Mouse (Mus musculus) intestine, embryonic 15.5 days (tissue): ENCODE results near the gene Bpi. TPM values are rescaled to one million over a fixed set of nuclear protein-coding genes. Genes with fewer than 3 reads are reported as not detected.

ENCODE experiments used
- ATAC-seq: fragments of 200-750 bp; cut with Nextera tagmentation; 2 replicates; pipeline ENCODE4 v1.8.0; 2017; ENCODE audit warnings: moderate TSS enrichment, moderate library complexity
- H3K27ac ChIP-seq: fragments of 300-500 bp; sonication (generic); 2 replicates; pipeline ENCODE4 v1.5.1; 2015; ENCODE audit warnings: mild to moderate bottlenecking, inconsistent platforms
- H3K27me3 ChIP-seq: fragments of 300-500 bp; sonication (generic); replicated peaks from 2 replicates; pipeline ENCODE4 v1.6.1; 2015; ENCODE audit warnings: inconsistent platforms
- H3K36me3 ChIP-seq: fragments of 300-500 bp; sonication (generic); 2 replicates; pipeline ENCODE4 v1.6.1; 2015; ENCODE audit warnings: inconsistent platforms
- H3K4me1 ChIP-seq: fragments of 300-500 bp; sonication (generic); replicated peaks from 2 replicates; pipeline ENCODE4 v1.6.1; 2015; ENCODE audit warnings: inconsistent platforms
- H3K4me2 ChIP-seq: fragments of 300-500 bp; sonication (generic); replicated peaks from 2 replicates; pipeline ENCODE4 v1.6.1; 2015; ENCODE audit warnings: mild to moderate bottlenecking, inconsistent platforms
- H3K4me3 ChIP-seq: fragments of 300-500 bp; sonication (generic); replicated peaks from 2 replicates; pipeline ENCODE4 v1.5.1; 2015; ENCODE audit warnings: inconsistent platforms
- H3K9ac ChIP-seq: fragments of 300-500 bp; sonication (generic); 2 replicates; pipeline ENCODE4 v1.6.1; 2015; ENCODE audit warnings: inconsistent platforms
- H3K9me3 ChIP-seq: fragments of 300-500 bp; sonication (generic); 2 replicates; pipeline ENCODE4 v1.6.1; 2016; ENCODE audit warnings: inconsistent platforms
- WGBS: fragments of 180-500 bp; shearing (Covaris S2); methylation state at CpG from one replicate; pipeline ENCODE4 v1.1.7; 2015; 5-methylcytosine and 5-hydroxymethylcytosine counted together
- polyA plus RNA-seq: library from polyadenylated mRNA; unstranded; fragments of >200 nt; fragmentation: Nextera tagmentation; extraction: Ambion mirVana; gene quantifications from 2 replicates; pipeline ENCODE4 v1.2.1, GENCODE M21; 2015

Gene Bpi
- polyA plus RNA-seq, 1 experiment from 2014 or later: not detected

DNA sequence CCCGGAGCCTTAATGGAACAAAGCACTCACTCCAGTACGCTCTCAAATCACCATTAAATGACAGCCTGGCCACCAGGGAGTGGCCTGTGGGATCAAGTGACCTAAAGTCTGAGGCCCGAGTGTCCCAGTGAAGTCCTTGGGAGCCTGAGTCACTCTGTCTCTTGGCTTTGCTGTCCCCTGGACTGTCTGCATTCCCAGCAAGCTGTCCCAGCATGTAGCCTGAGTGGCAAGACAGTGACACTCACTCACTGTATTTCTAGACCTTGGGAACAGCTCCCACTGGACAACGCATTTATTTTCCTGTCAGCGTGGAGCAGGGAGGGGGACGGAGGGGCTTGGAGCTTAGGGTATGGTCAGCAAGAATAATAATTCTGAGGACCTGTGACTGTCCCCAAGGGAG is 18.6 kb downstream of the Bpi start:
- no peak overlapping the region for H3K4me2 ChIP-seq
- 72% methylated on average over 6 of the region's 6 CpGs for WGBS
- no peak overlapping the region for H3K9ac ChIP-seq
- no peak overlapping the region for H3K4me3 ChIP-seq
- H3K36me3 ChIP-seq: no peaks in the 10 kb centered on the region
- no peaks in the 10 kb centered on the region for H3K4me1 ChIP-seq
- H3K27me3 ChIP-seq: no peaks in the 10 kb centered on the region
- no peaks in the 10 kb centered on the region for H3K9me3 ChIP-seq
- no peak for ATAC-seq
- no peak overlapping the region for H3K27ac ChIP-seq

DNA sequence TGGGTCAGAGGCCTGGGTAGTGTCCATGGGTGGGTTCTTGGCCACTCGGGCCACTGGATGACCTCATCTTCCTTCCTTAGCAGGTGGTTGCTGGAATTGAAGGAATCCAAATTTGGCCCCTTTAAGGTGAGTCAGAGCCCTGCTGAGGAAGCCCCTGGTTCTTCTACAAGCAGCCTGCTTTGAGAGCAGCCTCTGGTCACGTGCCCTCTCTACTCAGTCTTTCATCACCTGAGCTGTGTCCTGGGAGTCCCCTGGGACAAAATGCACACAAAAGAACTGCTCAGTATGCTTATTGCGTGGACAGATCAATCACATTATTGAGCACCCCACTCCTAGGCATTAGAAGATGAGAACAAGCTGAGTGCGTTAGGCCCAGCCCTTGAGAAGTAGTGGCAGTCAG is 19.0 kb downstream of the Bpi start:
- Histone ChIP-seq H3K4me2 (no peak overlapping the region), H3K9ac (no peak overlapping the region), H3K9me3 (no peaks in the 10 kb centered on the region), H3K4me1 (no peaks in the 10 kb centered on the region), H3K4me3 (no peak overlapping the region), H3K27ac (no peak overlapping the region), H3K27me3 (no peaks in the 10 kb centered on the region), H3K36me3 (no peaks in the 10 kb centered on the region)
- ATAC-seq: no peak
- 75% methylated on average over 4 of the region's 4 CpGs for WGBS

GRCm38 (mm10) chr2:158279656-158280055 is 21.8 kb downstream of the Bpi start:
- ATAC-seq: no peak
- H3K27ac ChIP-seq: no peak overlapping the region

DNA sequence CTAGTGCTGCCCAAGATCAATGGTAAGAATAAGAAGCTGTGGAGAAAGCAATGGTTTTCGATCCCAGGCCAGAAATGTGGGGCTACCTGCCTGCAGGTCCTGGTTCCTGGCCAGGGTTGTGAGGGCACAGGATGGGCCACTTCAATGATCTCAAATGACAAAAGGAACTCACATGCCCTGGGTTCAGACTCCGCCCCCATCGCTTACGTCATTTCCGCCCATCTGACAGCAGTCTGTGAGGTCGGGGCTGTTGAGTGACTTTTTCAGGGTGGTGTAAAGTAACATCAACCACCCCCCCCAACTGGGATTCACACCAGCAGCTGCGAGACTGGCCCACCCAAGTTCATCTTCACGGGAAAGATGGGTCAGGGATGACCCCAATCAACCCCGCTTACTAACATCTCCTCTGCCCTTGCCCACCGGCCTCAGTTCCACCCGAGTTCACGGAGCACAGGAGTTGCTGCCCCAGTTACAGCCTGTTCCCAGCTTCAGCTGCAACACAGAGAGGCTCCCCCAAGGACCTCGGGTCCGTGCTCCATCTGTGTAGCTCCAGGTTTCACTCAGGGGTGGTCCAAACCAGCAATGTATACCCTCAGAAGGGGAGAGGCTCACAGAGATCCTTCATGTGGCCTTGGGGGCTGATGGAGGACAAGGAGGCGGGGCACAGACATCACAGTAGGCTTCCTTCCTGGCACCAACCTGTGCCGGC is 23.8 kb downstream of the Bpi start:
- no peak overlapping the region for H3K4me2 ChIP-seq
- H3K27ac ChIP-seq: no peak overlapping the region
- no peak overlapping the region for H3K9ac ChIP-seq
- no peak overlapping the region for H3K4me3 ChIP-seq
- no peaks in the 10 kb centered on the region for H3K9me3 ChIP-seq
- H3K27me3 ChIP-seq: no peaks in the 10 kb centered on the region
- ATAC-seq: no peak
- no peaks in the 10 kb centered on the region for H3K36me3 ChIP-seq
- no peaks in the 10 kb centered on the region for H3K4me1 ChIP-seq
- WGBS: 59% methylated on average over 16 of the region's 16 CpGs

More at GRCm38 (mm10) chr2:158279656-158280055, 21.8 kb downstream of the Bpi start:
- WGBS: 85% methylated on average over 4 of the region's 4 CpGs
- Histone ChIP-seq H3K4me1 (no peaks in the 10 kb centered on the region), H3K36me3 (no peaks in the 10 kb centered on the region), H3K9ac (no peak overlapping the region), H3K9me3 (no peaks in the 10 kb centered on the region), H3K4me2 (no peak overlapping the region), H3K27me3 (no peaks in the 10 kb centered on the region), H3K4me3 (no peak overlapping the region)

DNA sequence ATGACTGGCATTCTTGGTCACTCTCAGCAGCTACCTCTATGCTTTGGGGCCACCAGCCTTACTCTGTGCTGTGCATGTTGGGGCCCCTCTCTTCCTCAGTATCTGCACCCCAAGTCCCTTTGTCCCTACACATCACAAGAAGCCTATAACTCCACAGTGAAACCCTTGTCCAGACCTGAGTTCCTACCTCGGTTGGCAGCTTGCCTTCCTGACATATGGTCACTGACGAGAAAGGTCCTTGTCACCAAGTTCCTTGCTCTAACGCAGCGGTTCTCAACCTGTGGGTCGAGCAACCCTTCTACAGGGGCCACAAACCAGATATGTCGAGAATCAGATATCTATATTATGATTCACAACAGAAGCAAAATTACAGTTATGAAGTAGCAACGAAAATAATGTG is 25.2 kb downstream of the Bpi start:
- Histone ChIP-seq H3K4me3 (no peak overlapping the region), H3K27me3 (no peaks in the 10 kb centered on the region), H3K4me1 (no peaks in the 10 kb centered on the region), H3K27ac (no peak overlapping the region), H3K36me3 (no peaks in the 10 kb centered on the region), H3K9me3 (no peaks in the 10 kb centered on the region), H3K9ac (no peak overlapping the region), H3K4me2 (no peak overlapping the region)
- WGBS: 80% methylated on average over 7 of the region's 7 CpGs
- no peak for ATAC-seq

- Histone ChIP-seq H3K4me1 (no peaks in the 10 kb centered on the region), H3K36me3 (no peaks in the 10 kb centered on the region), H3K4me3 (no peak overlapping the region), H3K27ac (no peak overlapping the region), H3K9ac (no peak overlapping the region), H3K4me2 (no peak overlapping the region), H3K27me3 (no peaks in the 10 kb centered on the region), H3K9me3 (no peaks in the 10 kb centered on the region)
- ATAC-seq: no peak
- WGBS: 82% methylated on average over 6 of the region's 6 CpGs
Observed at GRCm38 (mm10) chr2:158283771-158284170, 25.9 kb downstream of the Bpi start.

DNA sequence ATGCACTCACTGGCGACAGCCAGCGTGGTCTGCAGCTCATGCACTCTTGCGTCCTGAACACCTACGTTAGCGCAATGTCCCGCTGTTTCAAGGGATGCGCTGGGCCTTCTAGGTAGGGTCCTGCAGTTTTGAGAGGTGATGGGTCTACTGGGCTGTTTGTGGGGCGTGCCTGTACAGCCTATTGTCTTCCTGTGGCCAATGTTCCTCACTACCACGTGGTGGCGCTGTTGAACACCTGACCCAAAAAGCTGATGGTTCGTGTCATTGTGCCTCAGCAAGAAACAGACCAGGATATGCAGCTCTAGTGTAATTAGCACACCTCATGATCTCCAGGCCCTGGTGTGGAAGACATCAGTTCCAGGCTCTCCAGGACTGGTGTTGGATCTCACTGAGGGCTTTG is 26.7 kb downstream of the Bpi start:
- 26% methylated on average over 11 of the region's 11 CpGs for WGBS
- no peak overlapping the region for H3K27ac ChIP-seq
- no peaks in the 10 kb centered on the region for H3K27me3 ChIP-seq
- H3K9ac ChIP-seq: no peak overlapping the region
- H3K4me3 ChIP-seq: no peak overlapping the region
- H3K4me1 ChIP-seq: no peaks in the 10 kb centered on the region
- no peak overlapping the region for H3K4me2 ChIP-seq
- no peaks in the 10 kb centered on the region for H3K9me3 ChIP-seq
- no peaks in the 10 kb centered on the region for H3K36me3 ChIP-seq
- 0 out of 2 replicates have a peak, but pooled peaks have one; percentile 28 for ATAC-seq

GRCm38 (mm10) chr2:158285655-158286054 is 27.8 kb downstream of the Bpi start:
- ATAC-seq: no peak

GRCm38 (mm10) chr2:158295700-158296099 is 37.8 kb downstream of the Bpi start:
- ATAC-seq: no peak
- Histone ChIP-seq H3K4me2 (no peak overlapping the region), H3K9ac (no peak overlapping the region), H3K27ac (no peak overlapping the region), H3K36me3 (no peaks in the 10 kb centered on the region), H3K9me3 (no peaks in the 10 kb centered on the region), H3K27me3 (no peaks in the 10 kb centered on the region), H3K4me3 (no peak overlapping the region), H3K4me1 (no peaks in the 10 kb centered on the region)
- 63% methylated on average over 9 of the region's 9 CpGs for WGBS

More at GRCm38 (mm10) chr2:158285655-158286054, 27.8 kb downstream of the Bpi start:
- Histone ChIP-seq H3K27ac (no peak overlapping the region), H3K9ac (no peak overlapping the region), H3K9me3 (no peaks in the 10 kb centered on the region), H3K4me3 (no peak overlapping the region), H3K27me3 (no peaks in the 10 kb centered on the region), H3K36me3 (no peaks in the 10 kb centered on the region), H3K4me2 (no peak overlapping the region), H3K4me1 (no peaks in the 10 kb centered on the region)
- WGBS: 64% methylated on average over 6 of the region's 6 CpGs

DNA sequence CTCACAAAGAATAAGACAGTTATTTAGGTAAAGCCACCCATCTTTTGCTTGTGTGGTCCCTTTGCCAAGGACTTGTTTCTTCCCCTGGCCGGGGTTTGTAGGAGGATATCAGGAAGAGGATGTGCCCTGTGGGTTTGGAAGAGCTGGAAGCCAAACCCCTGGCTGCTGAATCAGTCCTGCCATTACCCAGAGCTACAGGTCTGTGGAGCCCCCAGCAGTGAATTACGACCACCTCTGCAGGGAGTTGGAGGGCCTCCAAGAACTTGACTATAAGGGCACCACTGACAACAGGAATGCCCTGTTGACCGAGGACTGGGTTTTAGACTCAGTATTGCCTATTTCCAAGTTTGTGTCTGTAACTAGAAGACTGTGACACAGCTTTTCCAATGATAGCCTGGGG is 41.3 kb downstream of the Bpi start:
- no peaks in the 10 kb centered on the region for H3K9me3 ChIP-seq
- no peaks in the 10 kb centered on the region for H3K36me3 ChIP-seq
- WGBS: 76% methylated on average over 3 of the region's 3 CpGs
- no peak overlapping the region for H3K4me2 ChIP-seq
- no peaks in the 10 kb centered on the region for H3K4me1 ChIP-seq
- ATAC-seq: no peak
- no peak overlapping the region for H3K9ac ChIP-seq
- H3K4me3 ChIP-seq: no peak overlapping the region
- no peaks in the 10 kb centered on the region for H3K27me3 ChIP-seq
- no peak overlapping the region for H3K27ac ChIP-seq

DNA sequence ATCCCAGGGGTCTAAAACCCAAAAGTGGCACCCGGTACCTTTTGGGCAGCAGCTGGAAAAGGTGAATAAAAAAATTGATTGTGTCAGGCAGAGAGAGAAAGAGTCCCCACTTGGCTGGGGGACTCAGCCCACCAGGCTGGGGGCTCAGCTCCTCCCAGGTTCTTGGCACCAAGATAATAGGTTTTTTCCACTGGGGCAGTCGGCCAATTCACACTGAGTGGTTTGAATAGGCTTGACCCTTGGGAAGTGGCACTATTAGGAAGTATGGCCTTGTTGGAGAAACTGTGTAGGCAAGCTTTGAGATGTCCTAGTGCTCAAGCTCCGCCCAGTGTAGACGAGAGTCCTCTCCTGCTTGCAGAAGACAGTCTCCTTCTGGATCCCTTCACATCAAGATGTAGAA is 41.8 kb downstream of the Bpi start:
- Histone ChIP-seq H3K9ac (no peak overlapping the region), H3K36me3 (no peaks in the 10 kb centered on the region), H3K4me1 (no peaks in the 10 kb centered on the region), H3K9me3 (no peaks in the 10 kb centered on the region), H3K27me3 (no peaks in the 10 kb centered on the region), H3K4me2 (no peak overlapping the region), H3K27ac (no peak overlapping the region), H3K4me3 (no peak overlapping the region)
- 83% methylated on average over 4 of the region's 4 CpGs for WGBS
- no peak for ATAC-seq

GRCm38 (mm10) chr2:158302807-158303206 is 44.9 kb downstream of the Bpi start:
- Histone ChIP-seq H3K27me3 (no peaks in the 10 kb centered on the region), H3K4me2 (no peak overlapping the region), H3K27ac (no peak overlapping the region), H3K9me3 (no peaks in the 10 kb centered on the region), H3K36me3 (no peaks in the 10 kb centered on the region), H3K9ac (no peak overlapping the region), H3K4me3 (no peak overlapping the region), H3K4me1 (peaks cover 10% of the 10 kb centered on the region)
- WGBS: 54% methylated on average over 3 of the region's 3 CpGs
- ATAC-seq: no peak

DNA sequence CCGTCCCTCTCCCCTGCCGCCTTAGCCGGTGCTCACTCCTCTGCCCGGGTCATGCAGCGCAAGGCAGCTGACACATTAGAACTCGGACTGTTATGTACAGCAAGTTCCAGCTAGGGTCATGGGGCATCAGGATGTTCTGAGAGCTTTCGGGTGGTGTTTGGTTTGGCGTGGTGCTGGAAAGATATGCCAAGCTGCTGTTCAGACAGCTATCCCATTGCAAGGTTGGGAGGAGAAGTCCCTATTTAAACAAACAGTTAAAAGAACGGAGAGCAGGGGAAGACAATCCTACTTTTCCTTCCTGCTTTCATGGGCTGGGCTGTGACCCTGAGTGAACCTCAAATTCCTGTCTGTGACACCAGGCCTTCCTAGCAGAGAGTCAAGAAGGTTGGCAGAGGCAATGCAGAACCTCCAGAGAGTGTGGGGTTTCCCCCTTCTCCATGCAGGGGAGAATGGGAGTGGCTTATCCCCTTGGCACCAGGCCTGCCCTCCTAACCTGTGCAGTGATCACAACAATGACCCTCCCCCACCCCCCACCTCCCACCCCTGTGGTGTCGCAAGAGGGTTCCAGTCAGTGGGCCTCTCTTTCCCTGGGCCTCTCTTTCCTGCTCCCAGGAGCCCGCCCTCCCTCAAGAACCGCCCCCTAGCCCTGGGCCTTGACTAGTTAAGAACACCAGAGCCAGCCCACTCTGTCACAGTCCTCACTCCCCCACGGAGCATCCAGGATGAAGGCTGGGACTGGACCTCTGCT is 48.2 kb downstream of the Bpi start, which contains the start of gene Lbp:
Gene Lbp, plus strand, starts transcription at position 546 of the 748 bp plus-strand sequence.
- 25% methylated on average over 13 of the region's 13 CpGs for WGBS
- peak within 1 kb of the TSS; percentile 22 for H3K4me2 ChIP-seq
- 0 out of 2 replicates have a peak within 1 kb of the TSS, but pooled peaks have one; percentile 44 for H3K27ac ChIP-seq
- no peaks in the 10 kb centered on the region for H3K27me3 ChIP-seq
- no peak within 1 kb of the TSS for H3K4me3 ChIP-seq
- no peaks in the 10 kb centered on the region for H3K9me3 ChIP-seq
- ATAC-seq: peak; percentile 85
- H3K36me3 ChIP-seq: no peaks in the 10 kb centered on the region
- no peak within 1 kb of the TSS for H3K9ac ChIP-seq
- peaks cover 10% of the 10 kb centered on the region for H3K4me1 ChIP-seq
